Mouse (Mus musculus) spleen, embryonic (tissue): ENCODE results near the gene Mpp2.

Source experiments
- CTCF ChIA-PET: fragments of 350-600 bp; sonication (Branson Sonifier 250); formaldehyde crosslinking; loops from one replicate; lab custom pipeline; 2022; lab: Charles Lee

The Mpp2 gene

GRCm38 (mm10) chr11:102073722-102074121 lies 14.6 kb downstream of the Mpp2 start:
- CTCF ChIA-PET = no interaction called here

GRCm38 (mm10) chr11:102072729-102073128 lies 15.6 kb downstream of the Mpp2 start:
- CTCF ChIA-PET = interaction anchor here (0.5 kb wide), 1 partner anchor 12 kb away, joined by 18 read pairs; no protein-coding TSS in a partner anchor

DNA sequence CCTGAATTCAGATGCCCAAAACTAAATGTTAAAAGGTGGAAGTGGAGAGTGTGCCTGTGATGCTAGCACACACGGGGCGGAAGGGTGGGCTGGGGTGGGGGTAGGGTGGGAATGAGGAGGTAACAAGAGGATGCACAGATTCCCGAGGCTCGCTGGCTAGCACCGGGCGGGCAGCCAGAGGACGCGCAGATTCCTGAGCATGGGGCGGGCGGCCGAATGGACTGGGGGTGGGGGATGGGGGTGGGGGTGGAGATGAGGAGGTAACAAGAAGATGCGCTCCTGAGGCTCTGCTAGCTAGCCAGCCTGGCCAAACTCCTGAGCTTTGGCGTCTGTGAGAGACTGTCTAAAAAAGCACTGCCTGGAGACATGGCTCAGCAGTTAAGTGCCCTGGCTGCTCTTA lies 17.9 kb downstream of the Mpp2 start:
- CTCF ChIA-PET = no interaction called here

DNA sequence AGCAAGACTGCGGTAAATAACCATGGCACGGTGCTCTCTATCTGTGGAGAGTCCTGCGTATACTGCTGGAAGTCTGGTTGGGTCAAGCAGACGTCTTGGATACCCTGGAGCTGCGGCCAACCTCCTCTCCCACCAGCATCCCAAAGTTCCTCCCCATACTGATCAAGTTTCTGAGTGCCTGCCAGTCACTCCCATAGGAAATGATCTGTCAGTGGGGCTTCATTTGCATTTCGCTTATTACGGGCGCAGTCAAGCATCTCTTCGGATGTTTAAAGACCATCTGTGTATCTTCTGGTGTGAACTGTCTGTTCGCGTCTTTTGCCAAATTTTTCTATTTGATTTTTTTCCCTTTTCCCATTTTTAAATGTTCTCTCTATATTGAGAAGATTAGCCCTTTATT lies 18.7 kb downstream of the Mpp2 start:
- CTCF ChIA-PET = no interaction called here

- CTCF ChIA-PET = no interaction called here
These were observed 19.3 kb downstream of the Mpp2 start for GRCm38 (mm10) chr11:102068969-102069368.

- CTCF ChIA-PET = no interaction called here
These were observed 25.2 kb downstream of the Mpp2 start for GRCm38 (mm10) chr11:102063076-102063475.

GRCm38 (mm10) chr11:102061941-102062473 lies 26.3 kb downstream of the Mpp2 start:
- CTCF ChIA-PET = no interaction called here

GRCm38 (mm10) chr11:102061236-102061940 lies 26.9 kb downstream of the Mpp2 start:
- CTCF ChIA-PET = interaction anchor here (0.7 to 0.8 kb wide), 2 partner anchors 11 to 38 kb away, joined by 18 to 19 read pairs; no protein-coding TSS in a partner anchor

DNA sequence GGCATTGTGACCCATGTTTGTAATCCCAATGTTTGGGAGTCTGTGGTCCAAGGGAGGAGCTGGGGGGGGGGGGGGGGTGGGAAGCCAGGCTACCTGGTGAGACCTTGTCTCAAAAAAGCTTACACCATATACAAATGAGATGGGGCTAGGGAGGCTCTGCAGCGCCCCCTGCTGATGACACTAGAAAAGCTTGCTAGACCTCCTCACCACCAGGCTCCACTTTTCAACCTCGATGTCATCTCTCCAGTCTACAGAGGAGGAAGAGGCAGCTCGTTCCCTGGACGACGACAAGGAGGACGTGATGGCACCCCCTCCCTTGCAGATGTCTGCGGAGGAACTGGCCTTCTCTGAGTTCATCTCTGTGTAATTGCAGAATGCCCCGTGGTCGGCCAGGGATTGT lies 34.5 kb downstream of the Mpp2 start:
- CTCF ChIA-PET = interaction anchor here (0.7 to 0.9 kb wide), 2 partner anchors 13 to 169 kb away, joined by 4 to 21 read pairs; partner anchors contain the start of gene Cd300lg

DNA sequence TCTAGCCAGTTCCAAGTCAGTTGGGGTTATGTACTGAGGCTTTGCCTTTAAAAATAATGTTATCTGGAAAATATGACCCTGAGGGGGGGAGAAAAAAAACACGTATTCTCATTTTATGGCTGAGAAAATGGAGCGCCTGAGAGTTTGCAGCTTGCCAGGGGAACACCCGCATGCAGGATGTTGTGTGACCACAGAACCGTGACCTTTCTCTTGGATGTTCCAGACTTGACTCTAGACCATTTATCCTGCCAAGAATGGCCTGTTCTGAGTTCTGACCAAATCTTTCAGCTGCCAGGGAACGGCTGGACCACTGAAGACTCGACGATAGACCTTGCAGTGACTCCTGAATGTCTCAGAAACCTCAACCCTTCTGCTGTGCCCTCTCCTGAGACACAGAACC lies 35.1 kb downstream of the Mpp2 start:
- CTCF ChIA-PET = interaction anchor here (0.9 kb wide), 1 partner anchor 12 kb away, joined by 4 read pairs; the partner anchor contains the start of gene Cd300lg

DNA sequence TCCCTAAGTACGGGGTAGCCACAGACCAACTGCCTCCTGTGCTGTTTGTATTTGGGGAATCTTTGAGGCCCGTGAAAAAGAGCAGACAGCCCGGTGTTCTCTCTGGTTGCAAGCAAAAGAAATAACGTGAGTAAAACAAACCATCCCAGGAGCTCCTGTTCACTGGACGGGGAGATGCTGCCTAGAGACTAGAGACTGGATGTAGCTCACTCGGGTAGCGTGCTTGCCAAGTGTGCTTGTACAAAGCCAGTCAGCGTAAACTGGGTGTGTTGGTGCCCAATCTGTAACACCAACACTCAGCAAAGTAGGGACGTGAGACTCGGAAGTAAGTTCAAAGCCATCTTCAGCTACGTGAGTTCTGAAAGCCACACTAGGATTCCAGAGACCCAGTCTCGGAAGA lies 35.6 kb downstream of the Mpp2 start:
- CTCF ChIA-PET = no interaction called here

- CTCF ChIA-PET = no interaction called here
These were observed 36.4 kb downstream of the Mpp2 start for GRCm38 (mm10) chr11:102051954-102052353.

- CTCF ChIA-PET = no interaction called here
These were observed 36.8 kb downstream of the Mpp2 start for GRCm38 (mm10) chr11:102051541-102051940.

GRCm38 (mm10) chr11:102049875-102050482 lies 38.3 kb downstream of the Mpp2 start:
- CTCF ChIA-PET = no interaction called here

DNA sequence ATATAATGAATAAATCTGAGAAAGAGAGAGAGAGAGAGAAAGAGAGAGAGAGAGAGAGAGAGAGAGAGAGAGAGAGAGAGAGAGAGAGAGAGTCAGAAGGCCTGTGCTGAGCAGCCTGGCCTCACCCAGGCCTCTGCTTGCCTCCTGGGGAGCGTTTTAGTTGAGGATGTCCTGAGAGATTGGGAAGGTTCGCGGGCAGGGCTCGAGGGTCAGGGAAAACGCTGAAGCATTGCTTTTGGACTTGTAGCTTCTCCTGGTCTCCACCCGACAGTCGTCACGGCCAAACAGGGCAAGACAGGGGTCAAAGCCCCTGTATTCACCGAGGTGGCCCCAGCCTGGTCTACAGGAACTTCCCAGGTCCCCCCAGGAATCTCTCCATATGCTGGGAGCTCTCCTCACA lies 41.7 kb downstream of the Mpp2 start:
- CTCF ChIA-PET = interaction anchor here (0.7 kb wide), 1 partner anchor 83 kb away, joined by 3 read pairs; no protein-coding TSS in a partner anchor

DNA sequence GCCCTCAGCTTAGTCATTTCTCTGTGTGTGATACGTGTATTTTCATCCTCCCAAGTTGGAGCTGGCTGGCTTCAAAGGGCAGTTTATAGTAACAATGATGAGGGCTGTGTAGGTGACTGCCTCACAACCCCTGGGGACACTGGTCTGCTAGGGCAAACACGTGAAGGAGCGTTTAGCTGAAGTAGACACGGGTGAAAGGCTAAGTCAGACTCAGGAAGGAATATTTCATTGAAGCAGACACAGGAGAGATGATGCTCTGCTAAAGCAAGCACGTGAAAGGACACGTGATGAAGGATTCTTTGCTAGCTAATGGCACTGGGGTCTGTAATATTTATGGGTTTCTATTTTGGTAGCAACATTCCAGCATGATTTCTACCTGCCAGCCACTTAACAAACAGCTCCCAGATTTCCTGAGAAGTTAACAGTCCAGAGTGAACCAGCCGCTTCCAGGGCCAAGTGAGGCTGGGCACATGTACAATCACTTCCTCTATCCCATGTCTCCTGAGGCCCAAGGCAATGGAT lies 43.6 kb downstream of the Mpp2 start:
- CTCF ChIA-PET = no interaction called here

DNA sequence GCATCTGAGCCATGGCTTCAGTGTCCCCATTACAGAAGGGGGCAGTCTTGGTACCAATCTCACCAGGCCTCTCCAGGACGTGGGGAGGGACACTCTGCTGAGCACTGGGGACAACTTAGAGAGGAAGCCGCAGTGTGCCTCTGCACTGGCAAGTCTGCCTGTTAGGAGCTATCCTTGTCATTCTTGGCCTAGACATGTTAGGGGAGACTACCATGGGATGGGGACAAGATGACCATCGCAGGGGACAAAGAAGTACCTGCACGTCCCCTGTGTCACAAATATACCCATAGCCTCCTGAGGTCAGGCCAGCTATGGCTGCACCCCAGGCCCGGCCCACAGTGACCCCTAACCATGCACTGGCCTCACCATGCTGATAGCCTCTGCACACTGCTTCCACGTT lies 44.9 kb downstream of the Mpp2 start:
- CTCF ChIA-PET = no interaction called here

GRCm38 (mm10) chr11:102042971-102043370 lies 45.3 kb downstream of the Mpp2 start:
- CTCF ChIA-PET = no interaction called here

DNA sequence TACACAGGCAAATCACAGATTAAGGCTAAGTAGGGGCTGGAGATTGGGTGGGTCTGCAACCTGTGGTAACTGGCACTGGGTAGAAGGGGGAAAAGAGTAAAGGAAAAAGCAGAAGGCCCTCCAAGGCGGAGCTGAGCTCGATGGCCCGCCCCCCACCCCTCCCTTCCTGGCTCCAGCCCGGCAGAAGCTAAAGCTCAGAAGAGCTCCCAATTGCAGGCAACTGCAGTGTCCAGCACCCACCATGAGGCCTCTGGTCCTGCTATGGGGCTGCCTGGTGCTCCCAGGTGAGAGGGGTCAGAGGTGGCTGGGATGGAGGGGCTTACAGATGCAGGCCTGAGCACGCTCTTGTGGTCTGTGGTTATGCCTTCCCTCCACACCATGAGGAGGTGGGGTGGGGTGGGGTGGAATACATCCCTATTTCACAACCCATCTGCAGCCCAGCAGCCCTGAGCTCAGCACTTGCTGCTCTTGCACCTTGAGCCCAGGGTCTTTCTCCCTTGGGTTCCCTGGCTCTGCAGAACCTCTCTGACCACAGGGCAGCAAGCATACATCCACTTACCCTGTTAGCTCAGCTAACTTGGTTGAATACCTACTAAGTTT lies 46.9 kb downstream of the Mpp2 start, which contains the start of gene Cd300lg:
Gene Cd300lg, plus strand, starts transcription at position 160 of the 600 bp plus-strand sequence.
- CTCF ChIA-PET = interaction anchor here (1.0 kb wide), 1 partner anchor 12 kb away, joined by 4 read pairs; no protein-coding TSS in a partner anchor

GRCm38 (mm10) chr11:102040646-102041045 lies 47.7 kb downstream of the Mpp2 start:
- CTCF ChIA-PET = interaction anchor here (1.0 kb wide), 1 partner anchor 13 kb away, joined by 4 read pairs; no protein-coding TSS in a partner anchor

GRCm38 (mm10) chr11:102040138-102040524 lies 48.2 kb downstream of the Mpp2 start:
- CTCF ChIA-PET = no interaction called here
